In the genomic region with DNA sequence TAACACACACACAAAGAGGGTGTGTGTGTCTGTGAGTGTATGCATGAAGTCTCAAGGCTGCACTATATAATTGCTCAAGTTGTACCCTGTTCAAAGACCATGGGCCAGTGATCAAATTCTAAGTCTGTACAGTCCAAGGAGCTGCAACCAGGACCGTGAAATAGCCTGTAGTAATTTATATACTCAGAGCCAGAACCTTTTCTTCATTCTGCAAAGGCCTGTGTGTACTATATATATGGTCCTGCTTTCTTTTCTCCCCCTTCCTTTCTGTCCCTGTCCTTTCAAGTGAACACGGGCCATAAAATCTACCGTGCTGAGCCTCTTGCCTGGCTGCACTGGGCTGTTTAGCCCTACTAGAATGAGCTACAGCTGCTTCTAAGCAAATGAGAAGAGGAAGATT, we compare ENCODE assay signal across 24 mouse cellular contexts.
DNase-seq lines count a peak whose midpoint lies in the region; ATAC-seq lines count a peak whose summit lies in the region.
"Had no signal": no experiment of that assay in that cellular context is flagged by ENCODE, and none has a peak within 500 bp of the region (broad histone marks: within the 10 kb centered on the region; RNA-seq: fewer than 3 reads in every experiment).

No protein-coding gene starts in this region.

- H3K4me1 ChIP-seq in kidney, embryonic 14.5 days (ENCODE audit: control insufficient read depth, insufficient read depth, low read length) = no peaks in the 10 kb centered on the region
- H3K4me1 ChIP-seq in kidney, embryonic 16.5 days (ENCODE audit: insufficient read depth, low read length) = peaks cover 3% of the 10 kb centered on the region; the same call in 1 of the 2 replicates
- no peaks in the 10 kb centered on the region for H3K4me1 ChIP-seq in neural tube, embryonic 11.5 days (ENCODE audit: control insufficient read depth, insufficient read depth, low read length)
- H3K4me1 ChIP-seq in neural tube, embryonic 13.5 days (replicated peaks) = peaks cover 9% of the 10 kb centered on the region; the same call in 1 of the 2 replicates
- H3K4me1 ChIP-seq: embryonic facial prominence, embryonic 15.5 days; forebrain, embryonic 10.5 days; forebrain, embryonic 12.5 days had no signal

- H3K36me3 ChIP-seq in kidney, embryonic 14.5 days (ENCODE audit: control insufficient read depth, insufficient read depth, low read length) = no peaks in the 10 kb centered on the region
- no peaks in the 10 kb centered on the region for H3K36me3 ChIP-seq in kidney, embryonic 16.5 days (ENCODE audit: insufficient read depth, low read length)
- H3K36me3 ChIP-seq in neural tube, embryonic 11.5 days (ENCODE audit: control insufficient read depth, insufficient read depth, low read length) = no peaks in the 10 kb centered on the region
- no peaks in the 10 kb centered on the region for H3K36me3 ChIP-seq in neural tube, embryonic 13.5 days
- H3K36me3 ChIP-seq: embryonic facial prominence, embryonic 13.5 days; embryonic facial prominence, embryonic 15.5 days; forebrain, embryonic 10.5 days; forebrain, embryonic 12.5 days had no signal

- no peak overlapping the region for H3K4me3 ChIP-seq in kidney, embryonic 14.5 days (ENCODE audit: low read length)
- H3K4me3 ChIP-seq in kidney, embryonic 16.5 days (ENCODE audit: low read length) = no peak overlapping the region
- H3K4me3 ChIP-seq in neural tube, embryonic 11.5 days (ENCODE audit: low read depth, low read length) = no peak overlapping the region
- H3K4me3 ChIP-seq in neural tube, embryonic 13.5 days = no peak overlapping the region
- H3K4me3 ChIP-seq: embryonic facial prominence, embryonic 13.5 days; embryonic facial prominence, embryonic 15.5 days; erythroblast, embryonic 14.5 days; forebrain, embryonic 10.5 days; forebrain, embryonic 12.5 days had no signal

- H3K27ac ChIP-seq in kidney, embryonic 14.5 days (ENCODE audit: low read depth, low read length) = no peak overlapping the region
- no peak overlapping the region for H3K27ac ChIP-seq in kidney, embryonic 16.5 days (ENCODE audit: low read length)
- H3K27ac ChIP-seq in neural tube, embryonic 11.5 days (ENCODE audit: low read depth, low read length) = no peak overlapping the region
- H3K27ac ChIP-seq in neural tube, embryonic 13.5 days (replicated peaks) = peak overlapping the region; percentile 49
- H3K27ac ChIP-seq: embryonic facial prominence, embryonic 13.5 days; embryonic facial prominence, embryonic 15.5 days; forebrain, embryonic 10.5 days; forebrain, embryonic 12.5 days had no signal

- H3K4me2 ChIP-seq in kidney, embryonic 14.5 days (replicated peaks; ENCODE audit: low read depth, low read length) = no peak overlapping the region
- H3K4me2 ChIP-seq in kidney, embryonic 16.5 days (replicated peaks; ENCODE audit: low read depth, low read length) = no peak overlapping the region
- no peak overlapping the region for H3K4me2 ChIP-seq in neural tube, embryonic 11.5 days (ENCODE audit: low read depth)
- no peak overlapping the region for H3K4me2 ChIP-seq in neural tube, embryonic 13.5 days
- H3K4me2 ChIP-seq: embryonic facial prominence, embryonic 13.5 days; embryonic facial prominence, embryonic 15.5 days; forebrain, embryonic 12.5 days had no signal

- no peak overlapping the region for H3K9ac ChIP-seq in kidney, embryonic 14.5 days (ENCODE audit: low read depth, low read length)
- H3K9ac ChIP-seq in kidney, embryonic 16.5 days (replicated peaks; ENCODE audit: low read length) = no peak overlapping the region
- H3K9ac ChIP-seq in neural tube, embryonic 11.5 days (ENCODE audit: low read length) = no peak overlapping the region
- H3K9ac ChIP-seq in neural tube, embryonic 13.5 days = no peak overlapping the region
- H3K9ac ChIP-seq: embryonic facial prominence, embryonic 13.5 days; embryonic facial prominence, embryonic 15.5 days; forebrain, embryonic 12.5 days had no signal

- H3K27me3 ChIP-seq in kidney, embryonic 14.5 days (ENCODE audit: control insufficient read depth, insufficient read depth, low read length) = no peaks in the 10 kb centered on the region
- no peaks in the 10 kb centered on the region for H3K27me3 ChIP-seq in kidney, embryonic 16.5 days (ENCODE audit: insufficient read depth, low read length)
- H3K27me3 ChIP-seq in neural tube, embryonic 11.5 days (ENCODE audit: control insufficient read depth, insufficient read depth, low read length) = no peaks in the 10 kb centered on the region
- peaks cover 32% of the 10 kb centered on the region for H3K27me3 ChIP-seq in neural tube, embryonic 13.5 days
- H3K27me3 ChIP-seq: forebrain, embryonic 12.5 days had no signal

- peak; percentile 77 for ATAC-seq in kidney, embryonic 14.5 days (ENCODE audit: low FRiP score, low TSS enrichment)
- ATAC-seq in kidney, embryonic 16.5 days (ENCODE audit: low FRiP score, low TSS enrichment) = peak; percentile 83
- ATAC-seq in neural tube, embryonic 11.5 days (ENCODE audit: insufficient read depth, low FRiP score, low TSS enrichment) = peak; percentile 63; the same call in 1 of the 2 replicates
- ATAC-seq in neural tube, embryonic 13.5 days (ENCODE audit: low read depth) = peak; percentile 11; the same call in 1 of the 2 replicates
- ATAC-seq in megakaryocyte, adult 5-6 weeks (ENCODE audit: poor library complexity, severe bottlenecking) = no peak
- ATAC-seq: forebrain, embryonic 14.5 days had no signal

- H3K9me3 ChIP-seq in kidney, embryonic 14.5 days (ENCODE audit: control insufficient read depth, low read length) = no peaks in the 10 kb centered on the region
- H3K9me3 ChIP-seq in kidney, embryonic 16.5 days (ENCODE audit: low read length) = no peaks in the 10 kb centered on the region
- H3K9me3 ChIP-seq in neural tube, embryonic 11.5 days (ENCODE audit: control insufficient read depth, low read length) = no peaks in the 10 kb centered on the region
- no peaks in the 10 kb centered on the region for H3K9me3 ChIP-seq in neural tube, embryonic 13.5 days
- H3K9me3 ChIP-seq: embryonic facial prominence, embryonic 13.5 days; embryonic facial prominence, embryonic 15.5 days; forebrain, embryonic 10.5 days; forebrain, embryonic 12.5 days had no signal

- no peak for DNase-seq in kidney, adult 8-10 months
- no peak for DNase-seq in kidney, postnatal 10 days
- DNase-seq in neural tube, embryonic 11.5 days (ENCODE audit: low spot score) = no peak
- no peak for DNase-seq in neural tube, embryonic 10.5 days (ENCODE audit: extremely low spot score, low spot score)
- DNase-seq: adrenal gland, adult 2 months; adrenal gland, postnatal 10 days; adrenal gland, postnatal 25 days; cerebellum, adult 11 months; cerebellum, adult 18-20 months; cerebellum, adult 8-10 months; cerebellum, adult 9-11 months; cerebellum, postnatal 14 days; cerebellum, postnatal 36 days; embryo, embryonic 11 days had no signal

- 10% methylated on average over 3 of the region's 3 CpGs for WGBS in kidney, embryonic 14.5 days
- 17% methylated on average over 3 of the region's 3 CpGs for WGBS in kidney, embryonic 16.5 days
- 28% methylated on average over 3 of the region's 3 CpGs for whole genome bisulfite sequencing in neural tube, embryonic 11.5 days
- 9% methylated on average over 3 of the region's 3 CpGs for WGBS in neural tube, embryonic 13.5 days
